8 mouse cellular contexts compared by ENCODE assay signal in the genomic region with DNA sequence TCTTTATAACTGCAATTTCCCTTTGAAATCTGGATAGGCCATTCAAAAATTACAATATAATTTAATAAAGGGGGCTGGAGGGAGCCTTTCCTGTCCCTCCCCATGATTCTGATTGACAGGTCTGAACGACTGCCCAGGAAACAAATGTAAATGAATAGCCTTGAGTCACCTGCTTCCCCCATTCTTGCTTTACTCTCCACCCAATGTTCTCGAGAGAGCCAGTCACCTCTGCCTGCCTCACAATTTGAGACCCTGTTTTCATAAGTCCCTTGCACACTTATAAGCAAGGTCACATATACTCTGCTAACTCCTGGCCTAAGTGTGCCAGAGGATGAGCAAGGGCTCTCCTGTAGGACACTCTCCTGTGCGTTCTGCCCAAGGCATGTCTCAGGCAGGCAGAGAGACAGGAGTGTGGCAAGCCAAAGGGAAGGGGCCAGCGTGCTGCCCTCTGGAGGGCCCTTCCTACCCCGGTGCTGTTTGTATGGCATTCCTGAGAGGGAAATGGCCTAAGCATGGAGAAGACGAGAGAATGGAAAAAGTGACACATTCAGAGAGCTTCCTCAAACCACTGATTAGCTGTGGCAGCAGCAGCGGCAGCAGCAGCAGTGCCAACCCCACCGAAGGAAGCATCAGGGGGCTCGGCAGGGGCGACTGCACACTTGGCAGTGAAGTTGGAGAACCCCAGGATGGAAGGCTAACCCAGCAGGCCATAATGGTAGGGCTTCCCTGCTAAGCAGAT. TPM values are rescaled to one million over a fixed set of nuclear protein-coding genes. Genes with fewer than 3 reads are reported as not detected.
DNase-seq lines count a peak whose midpoint lies in the region; ATAC-seq lines count a peak whose summit lies in the region.

No protein-coding gene starts in this region.

- DNase-seq in embryo, embryonic 10 days (ENCODE audit: low spot score), result peak; percentile 33
- DNase-seq in embryo, embryonic 9.5 days (ENCODE audit: extremely low spot score), result no peak
- DNase-seq in NIH3T3 (ENCODE audit: low read depth), result peak; percentile 52
- peak; percentile 47 to 54 for DNase-seq in heart, postnatal 10 days
- DNase-seq in lung, postnatal 14 days, result peak; percentile 43
- DNase-seq in left cerebral cortex, postnatal 36 days (ENCODE audit: low spot score in 2 of 2), result no peak
- no peak for DNase-seq in left cerebral cortex, postnatal 14 days (ENCODE audit: low spot score in 2 of 2)

- no peak for ATAC-seq in frontal cortex, adult (ENCODE audit: low TSS enrichment)

- intact Hi-C loops in heart, postnatal 10 days (cut with DNase I), result no loop called here
- intact Hi-C loops in left cerebral cortex, postnatal 36 days (cut with DNase I), result no loop called here
- intact Hi-C loops in left cerebral cortex, postnatal 14 days (cut with DNase I), result no loop called here

RNA-seq across cellular contexts. Expression of gene Ptk7, which starts 5.3 kb away (rescaled TPM):
- 10 to 100 TPM; 19.5 to 22.3 TPM for total RNA-seq in heart, postnatal 10 days (2021)
- 10 to 100 TPM; 10.3 to 11.0 TPM for total RNA-seq in left cerebral cortex, postnatal 36 days (2021)
- total RNA-seq in left cerebral cortex, postnatal 14 days (2021), result 10 to 100 TPM; 13.8 to 13.9 TPM

RNA-seq across cellular contexts. Expression of gene Klc4, which starts 21.8 kb away (rescaled TPM):
- total RNA-seq in heart, postnatal 10 days (2021), result 10 to 100 TPM; 23.8 to 28.2 TPM
- total RNA-seq in left cerebral cortex, postnatal 36 days (2021), result 10 to 100 TPM; 19.9 to 21.7 TPM
- 10 to 100 TPM; 15.8 to 16.5 TPM for total RNA-seq in left cerebral cortex, postnatal 14 days (2021)

RNA-seq across cellular contexts. Expression of gene Mrpl2, which starts 22.0 kb away (rescaled TPM):
- 100 to 1,000 TPM; 117 to 122 TPM for total RNA-seq in heart, postnatal 10 days (2021)
- total RNA-seq in left cerebral cortex, postnatal 36 days (2021), result 10 to 100 TPM; 52.5 to 54.7 TPM
- total RNA-seq in left cerebral cortex, postnatal 14 days (2021), result 10 to 100 TPM; 45.6 to 54.2 TPM

RNA-seq across cellular contexts. Expression of gene Cul7, which starts 26.1 kb away (rescaled TPM):
- 10 to 100 TPM; 56.1 to 62.2 TPM for total RNA-seq in heart, postnatal 10 days (2021)
- 10 to 100 TPM; 27.8 to 29.1 TPM for total RNA-seq in left cerebral cortex, postnatal 36 days (2021)
- total RNA-seq in left cerebral cortex, postnatal 14 days (2021), result 10 to 100 TPM; 30.2 to 33.4 TPM

RNA-seq across cellular contexts. Expression of gene Rrp36, which starts 50.2 kb away (rescaled TPM):
- total RNA-seq in heart, postnatal 10 days (2021), result 10 to 100 TPM; 12.9 to 19.0 TPM
- total RNA-seq in left cerebral cortex, postnatal 36 days (2021), result 10 to 100 TPM; 14.9 to 16.5 TPM
- total RNA-seq in left cerebral cortex, postnatal 14 days (2021), result 10 to 100 TPM; 14.1 to 15.7 TPM

Comparison
In these comparisons a context has a peak if more than half of its experiments do, and no peak if none do; other contexts are left out.
1. DNase-seq: peak in embryo, embryonic 10 days (single experiment), NIH3T3 (single experiment), heart, postnatal 10 days (2 of 2) and lung, postnatal 14 days (single experiment); none in embryo, embryonic 9.5 days (single experiment), left cerebral cortex, postnatal 36 days (0 of 2) and left cerebral cortex, postnatal 14 days (0 of 2).